Mouse (Mus musculus) hematopoietic stem cell, adult 5-6 weeks (primary cell): ENCODE measurements around the gene Wnt11. TPM values are rescaled to one million over a fixed set of nuclear protein-coding genes. Genes with fewer than 3 reads are reported as not detected.

Source experiments
- ATAC-seq, 2 experiments: fragments of 125-278 bp in 1 of 2; replicated peaks in 1 of 2; 2 replicates each; pipeline ENCODE4 v1.8.0; 2016 to 2017; ENCODE audit warnings: inconsistent platforms in 2 of 2, mild to moderate bottlenecking in 2 of 2, moderate number of reproducible peaks in 2 of 2, low read depth in 1 of 2, moderate TSS enrichment in 1 of 2; ENCODE audit not compliant: low FRiP score in 2 of 2, poor library complexity in 2 of 2, severe bottlenecking in 2 of 2, insufficient read depth in 1 of 2, low TSS enrichment in 1 of 2
- total RNA-seq: library from RNA; stranded (forward); fragments of 172-1452, 232-1000 nt; gene quantifications from 2 replicates; pipeline ENCODE4 v1.2.3, GENCODE M21; 2017

Gene Wnt11
- total RNA-seq, 1 experiment from 2014 or later, result not detected

DNA sequence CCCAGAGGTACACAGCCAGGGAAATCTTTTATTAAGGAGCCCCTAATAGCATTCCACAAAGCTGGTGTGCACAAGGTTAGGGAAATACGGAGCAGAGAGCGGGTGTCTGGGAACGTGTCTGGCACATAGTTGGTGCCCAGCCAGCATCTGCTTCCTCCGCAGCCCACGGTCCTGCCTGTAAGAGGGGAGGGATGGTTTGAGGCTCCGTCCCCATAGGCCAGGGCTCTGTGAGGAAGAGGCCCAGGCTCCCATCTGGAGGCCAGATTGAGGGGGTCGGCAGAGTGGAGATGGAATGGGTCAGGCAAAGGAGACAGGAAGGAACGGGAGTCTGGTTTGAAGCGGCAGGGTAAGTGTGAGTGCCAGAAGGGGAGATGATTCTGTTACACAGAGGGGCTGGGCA is 16.3 kb downstream of the Wnt11 start:
- ATAC-seq, result peak in 1 of 2 experiments; percentile 25; a peak in 1 of 4 replicates

DNA sequence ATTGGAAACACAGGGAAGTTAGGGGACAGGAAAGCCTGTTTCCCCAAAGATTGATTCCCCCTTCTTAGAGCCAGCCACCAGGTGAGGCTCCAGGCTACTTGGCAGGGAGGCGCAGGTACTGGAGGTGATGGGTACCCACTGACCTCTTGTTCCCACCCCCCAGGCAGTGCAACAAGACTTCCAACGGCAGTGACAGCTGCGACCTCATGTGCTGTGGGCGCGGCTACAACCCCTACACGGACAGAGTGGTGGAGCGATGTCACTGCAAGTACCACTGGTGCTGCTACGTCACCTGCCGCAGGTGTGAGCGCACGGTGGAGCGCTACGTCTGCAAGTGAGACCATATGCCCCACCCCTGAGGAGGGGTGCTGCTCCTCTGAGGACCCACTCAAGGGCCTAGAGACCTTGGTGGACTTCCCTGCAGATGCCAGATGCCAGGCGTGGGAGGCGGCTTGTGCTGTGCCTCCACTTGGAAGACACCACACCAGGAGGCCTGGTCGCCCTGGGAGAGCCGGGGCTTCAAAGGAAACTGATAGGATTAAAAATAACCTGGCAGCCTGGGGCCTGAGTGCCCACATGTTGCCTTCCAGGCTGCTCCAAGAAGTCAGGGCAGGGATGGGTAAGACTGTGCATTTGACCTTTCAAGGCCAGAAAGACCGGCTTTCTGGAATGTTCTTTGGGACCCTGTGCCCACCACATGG is 18.2 kb downstream of the Wnt11 start:
- ATAC-seq, result no peak

DNA sequence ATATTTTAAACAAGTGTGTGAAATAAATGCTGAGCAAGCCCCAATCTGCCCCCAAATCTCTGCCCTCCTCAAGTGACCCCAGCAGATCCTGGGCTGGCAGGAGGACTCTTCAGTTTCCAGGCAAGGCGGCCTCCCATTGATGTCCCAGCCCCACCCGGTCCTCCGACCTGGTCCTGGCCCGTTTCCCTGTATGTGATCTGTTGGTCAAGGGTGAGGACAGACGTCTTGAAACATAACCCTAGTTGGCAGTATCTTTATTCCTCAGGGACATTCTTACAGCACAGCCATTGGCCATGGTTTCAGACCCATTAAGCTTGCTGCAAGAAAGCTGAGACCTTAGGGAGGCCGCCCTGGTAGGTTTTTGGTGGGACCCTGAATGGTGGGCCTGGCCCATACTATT is 18.9 kb downstream of the Wnt11 start:
- no peak for ATAC-seq

DNA sequence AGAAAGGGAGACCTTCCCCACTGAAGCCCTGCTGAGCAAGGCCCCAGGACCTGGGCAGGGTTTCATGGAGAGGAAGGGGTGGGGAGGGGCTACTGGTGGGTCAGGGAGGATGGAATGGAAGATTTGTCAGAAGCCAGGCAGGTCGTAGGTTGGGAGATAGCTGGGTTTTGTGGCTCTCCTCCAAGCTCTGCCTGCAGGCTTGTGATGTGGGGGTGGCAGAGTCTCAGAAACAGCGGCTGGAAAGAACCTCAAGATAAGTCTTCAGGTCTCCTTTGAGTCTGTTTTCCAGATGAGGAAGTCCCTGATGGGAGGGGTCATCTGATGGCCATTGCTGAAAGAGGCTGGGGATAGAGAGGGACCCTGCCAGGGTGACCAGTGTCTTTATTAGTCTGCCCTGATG is 20.5 kb downstream of the Wnt11 start:
- ATAC-seq, result no peak

GRCm38 (mm10) chr7:98856128-98856527 is 21.2 kb downstream of the Wnt11 start:
- no peak for ATAC-seq

DNA sequence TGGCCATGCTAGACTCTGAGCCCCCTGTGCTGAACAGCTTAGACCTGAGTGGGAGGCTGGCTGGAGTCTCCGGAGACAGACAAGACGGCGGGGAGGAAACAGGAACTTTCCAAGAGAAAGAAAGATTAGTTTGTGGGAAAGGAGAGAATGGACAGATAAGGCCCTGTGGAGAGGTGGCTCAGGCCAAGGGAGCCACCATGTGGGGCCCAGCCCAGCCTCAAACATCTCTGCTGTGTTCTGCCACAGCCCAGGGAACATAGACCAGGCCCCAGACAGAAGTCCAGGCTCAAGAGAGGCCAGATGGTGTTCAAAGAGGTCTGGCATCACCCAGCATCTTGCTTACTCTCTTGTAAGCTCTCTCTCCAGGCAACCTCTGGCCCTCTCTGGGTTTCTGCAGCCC is 22.2 kb downstream of the Wnt11 start:
- no peak for ATAC-seq

GRCm38 (mm10) chr7:98861002-98861401 is 26.1 kb downstream of the Wnt11 start:
- no peak for ATAC-seq

DNA sequence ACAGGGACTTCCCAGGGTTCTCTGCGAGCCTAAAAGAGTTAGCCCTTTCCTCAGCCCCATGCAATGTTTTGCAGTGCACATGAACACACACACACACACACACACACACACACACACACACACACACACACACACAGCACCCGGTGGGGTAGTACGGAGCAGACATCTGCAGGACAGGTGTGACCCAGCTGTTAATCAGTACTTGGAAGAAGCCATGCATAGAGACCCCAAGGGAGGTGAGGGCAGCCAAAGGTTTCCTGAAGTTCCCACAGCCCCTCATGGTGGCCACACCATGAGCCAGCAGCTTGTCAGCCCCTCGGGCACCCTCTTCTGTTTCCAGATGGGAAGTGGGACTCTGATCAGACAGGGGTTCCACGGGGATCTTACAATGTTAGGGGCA is 28.1 kb downstream of the Wnt11 start:
- no peak for ATAC-seq

DNA sequence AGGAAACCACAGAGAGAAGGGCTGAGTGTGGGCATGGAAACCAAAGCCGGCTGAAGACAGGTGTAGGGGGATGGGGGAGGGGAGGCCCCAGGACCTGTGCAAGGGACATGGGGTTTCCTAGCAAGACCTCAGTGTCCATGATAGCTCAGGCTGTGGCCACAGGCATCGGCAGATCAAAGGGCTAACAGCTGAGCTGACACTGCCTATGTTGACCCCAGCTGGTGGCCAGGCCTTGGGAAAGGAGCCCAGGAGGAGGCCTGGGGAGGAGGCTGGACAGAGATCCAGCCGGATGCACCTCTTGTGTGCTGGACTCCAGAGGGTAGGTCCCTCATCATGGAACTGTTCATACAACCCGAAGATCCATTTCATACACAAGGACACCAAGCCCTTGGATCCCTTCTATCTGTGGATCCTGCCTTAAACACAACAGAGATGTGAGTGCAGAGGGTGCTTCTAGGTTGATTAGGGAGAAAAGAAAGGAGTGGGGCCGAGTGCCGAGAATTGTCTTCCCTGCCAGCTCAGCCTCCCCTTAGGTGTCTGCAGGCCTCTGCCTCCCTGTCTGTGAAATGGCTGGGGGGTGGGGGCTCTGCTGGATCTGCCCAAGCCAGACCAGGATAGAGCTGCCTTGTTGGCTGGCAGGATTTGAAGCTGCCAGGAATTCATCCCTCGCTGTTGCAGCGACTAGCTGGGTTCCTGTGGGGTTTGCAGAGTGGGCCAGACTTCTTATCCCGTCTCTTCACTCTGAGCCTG is 29.2 kb downstream of the Wnt11 start:
- no peak for ATAC-seq

DNA sequence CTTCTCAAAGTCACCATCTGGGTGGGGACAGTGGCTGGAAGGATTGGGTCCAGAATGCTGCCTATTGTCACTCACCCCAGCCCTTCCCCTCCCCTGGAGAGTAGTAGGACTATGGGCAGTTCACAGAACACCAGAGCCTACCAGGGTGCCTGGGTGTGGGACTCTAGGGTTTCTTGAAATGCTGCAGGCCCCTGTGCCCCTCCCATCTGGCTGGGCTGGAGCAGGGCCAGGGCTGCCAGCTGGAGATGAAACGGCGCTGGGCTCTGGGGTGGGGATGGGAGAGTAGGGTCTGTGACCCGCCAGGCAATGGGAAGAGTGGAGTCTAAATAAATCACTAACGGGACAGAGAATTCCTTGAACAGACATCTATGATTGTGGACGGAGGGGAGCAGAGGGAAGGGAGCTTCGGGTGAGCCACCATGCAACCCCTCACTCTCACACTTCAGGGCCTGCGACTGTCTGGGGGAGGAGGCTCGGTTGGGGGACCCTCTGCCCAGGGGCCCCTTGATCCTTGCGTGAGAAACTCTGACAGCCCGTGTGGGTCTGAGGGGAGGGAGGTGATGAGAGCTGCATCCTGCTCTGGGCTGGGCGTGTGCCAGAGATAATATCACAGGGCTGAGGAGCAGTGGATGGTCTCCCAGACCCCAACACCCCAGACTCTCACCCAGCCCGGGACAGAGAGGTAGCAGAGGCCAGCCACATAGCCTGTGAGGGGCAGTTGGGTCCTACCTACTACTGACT is 32.3 kb downstream of the Wnt11 start:
- ATAC-seq, result no peak

DNA sequence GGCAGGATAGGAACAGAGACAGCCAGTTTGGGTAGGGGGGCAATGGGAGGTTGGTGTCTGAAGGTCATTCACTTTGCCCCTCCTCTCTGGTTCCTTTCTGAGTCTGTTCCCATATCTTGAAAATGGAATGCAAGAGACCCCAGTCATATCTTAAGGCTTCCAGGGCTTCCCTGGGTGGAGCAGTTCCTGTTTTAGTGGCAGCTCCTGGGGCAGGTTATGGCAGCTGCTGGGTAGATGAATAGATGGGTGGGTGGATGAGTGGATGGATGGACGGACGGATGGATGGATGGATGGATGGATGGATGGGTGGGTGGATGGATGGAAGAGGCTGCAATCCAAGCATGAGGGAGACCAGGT is 32.9 kb downstream of the Wnt11 start:
- ATAC-seq, result no peak

DNA sequence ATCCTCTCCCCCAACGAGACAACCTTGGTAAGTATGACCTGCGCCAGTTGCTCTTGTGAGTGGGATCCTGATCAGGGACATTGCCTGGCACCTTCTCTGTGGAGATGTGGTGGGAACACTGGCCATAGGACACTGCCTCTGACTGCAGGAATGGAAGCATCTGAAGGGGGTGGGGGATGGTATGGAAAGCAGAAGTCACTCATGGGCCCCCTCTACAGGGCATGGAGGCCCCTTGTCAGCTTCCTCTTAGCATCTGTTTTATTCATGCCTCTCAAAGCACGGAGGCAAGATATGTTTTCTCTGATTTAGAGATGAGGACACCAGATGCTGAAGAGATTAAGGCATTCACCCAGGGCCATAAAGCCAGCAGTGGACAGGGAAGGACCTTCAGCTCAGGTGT is 34.2 kb downstream of the Wnt11 start:
- peak; percentile 83 to 84 for ATAC-seq

DNA sequence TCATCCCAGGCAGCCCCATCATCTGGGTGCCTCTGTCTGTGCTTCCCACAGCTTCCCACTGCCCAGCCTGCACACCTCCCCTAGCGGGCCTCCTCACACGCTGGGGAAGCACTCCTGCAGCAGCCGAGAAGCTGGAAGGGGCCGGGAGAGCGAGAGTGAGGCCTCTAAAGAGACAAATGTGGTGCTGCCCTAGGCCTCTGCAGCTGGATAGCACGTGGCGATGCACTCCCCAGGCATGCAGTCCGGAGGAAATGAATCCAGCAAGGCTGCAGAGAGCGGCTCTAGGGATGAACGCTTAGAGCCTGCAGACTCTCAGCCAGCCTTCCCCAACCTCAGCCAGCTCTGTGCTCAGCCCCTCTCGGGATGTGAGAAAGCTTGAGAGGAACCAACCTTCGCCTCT is 35.9 kb downstream of the Wnt11 start:
- no peak for ATAC-seq

- no peak for ATAC-seq
These were observed 37.0 kb downstream of the Wnt11 start for GRCm38 (mm10) chr7:98871882-98872281.

DNA sequence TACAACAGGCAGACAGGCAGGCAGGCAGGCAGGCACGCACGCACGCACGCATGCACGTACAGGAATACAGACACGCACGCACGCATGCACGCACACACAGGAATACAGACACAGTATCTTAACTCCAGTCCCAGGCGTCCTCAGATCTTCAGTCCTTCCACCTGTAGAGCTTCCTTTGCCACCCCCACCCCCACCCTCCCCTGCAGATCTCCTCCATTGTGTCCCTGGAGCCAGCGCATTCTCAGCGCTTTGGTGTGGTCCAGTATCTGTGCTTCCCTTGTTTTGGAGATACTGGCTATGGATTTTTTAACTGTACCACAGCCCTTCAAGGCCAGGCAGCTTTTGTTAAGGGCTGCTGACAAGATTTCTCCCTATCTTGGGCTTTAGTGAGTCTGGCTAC is 38.4 kb downstream of the Wnt11 start:
- ATAC-seq, result no peak

- ATAC-seq, result no peak
These were observed 39.6 kb downstream of the Wnt11 start for GRCm38 (mm10) chr7:98874411-98874951.

GRCm38 (mm10) chr7:98875390-98875990 is 40.6 kb downstream of the Wnt11 start:
- ATAC-seq, result no peak

GRCm38 (mm10) chr7:98876119-98876518 is 41.2 kb downstream of the Wnt11 start:
- no peak for ATAC-seq
